15 mouse cellular contexts compared by ENCODE assay signal in genomic region chr17:5326689-5327088, GRCm38 (mm10).
"Had no signal": no experiment of that assay in that cellular context is flagged by ENCODE, and none has a peak within 500 bp of the region (broad histone marks: within the 10 kb centered on the region; RNA-seq: fewer than 3 reads in every experiment).

No protein-coding gene starts in this region.

- DNase-seq: kidney, adult 2 months; kidney, postnatal 14 days; kidney, postnatal 4 days; layer of hippocampus, adult 9-11 months; lung, adult 2 months; lung, postnatal 14 days; thymus, adult 18-20 months; thymus, postnatal 4 days had no signal

- H3K4me2 ChIP-seq: kidney, embryonic 15.5 days; limb, embryonic 13.5 days; liver, embryonic 15.5 days; midbrain, embryonic 13.5 days had no signal

- H3K27ac ChIP-seq: kidney, embryonic 15.5 days; layer of hippocampus, adult 2 months; limb, embryonic 10.5 days; limb, embryonic 13.5 days; liver, embryonic 15.5 days; midbrain, embryonic 13.5 days had no signal

- H3K27me3 ChIP-seq: kidney, embryonic 15.5 days; limb, embryonic 13.5 days; liver, embryonic 15.5 days; midbrain, embryonic 13.5 days had no signal

- H3K9me3 ChIP-seq: kidney, embryonic 15.5 days; limb, embryonic 10.5 days; limb, embryonic 13.5 days; liver, embryonic 15.5 days; midbrain, embryonic 13.5 days had no signal

- H3K4me3 ChIP-seq: kidney, embryonic 15.5 days; layer of hippocampus, adult 2 months; limb, embryonic 10.5 days; limb, embryonic 13.5 days; liver, embryonic 15.5 days; midbrain, embryonic 13.5 days had no signal

- ATAC-seq: intestine, postnatal 0 days; midbrain, embryonic 13.5 days had no signal

- H3K9ac ChIP-seq: kidney, embryonic 15.5 days; limb, embryonic 13.5 days; liver, embryonic 15.5 days; midbrain, embryonic 13.5 days had no signal
